Mouse (Mus musculus) E14TG2a.4 (cell line): ENCODE data around the gene Cmtm6.
A peak's percentile ranks its signal among the peaks of the same experiment; 100 is the strongest.

ENCODE experiments used
- H3K27me3 ChIP-seq: 2 replicates; pipeline ENCODE4 v1.6.1; 2014; ENCODE audit warnings: low read length, control low read depth; ENCODE audit not compliant: insufficient read depth
- H3K36me3 ChIP-seq: 2 replicates; pipeline ENCODE4 v1.6.1; 2014; ENCODE audit warnings: low read length, control low read depth; ENCODE audit not compliant: insufficient read depth
- H3K4me1 ChIP-seq: replicated peaks from 2 replicates; pipeline ENCODE4 v1.6.1; 2014; ENCODE audit warnings: low read depth, low read length, control low read depth
- H3K4me3 ChIP-seq: replicated peaks from 2 replicates; pipeline ENCODE4 v1.5.1; 2014; ENCODE audit warnings: mild to moderate bottlenecking, low read length
- H3K9me3 ChIP-seq: 2 replicates; pipeline ENCODE4 v1.6.1; 2014; ENCODE audit warnings: low read length, control low read depth
- CTCF ChIP-seq: conservative IDR thresholded peaks from 2 replicates; pipeline ENCODE4 v1.5.1; 2014; ENCODE audit warnings: low read length
- NANOG ChIP-seq: IDR thresholded peaks from 2 replicates; pipeline ENCODE4 v1.6.1; 2014; ENCODE audit warnings: borderline replicate concordance, low read length, mixed read lengths
- POU5F1 ChIP-seq: IDR thresholded peaks from 2 replicates; pipeline ENCODE4 v1.6.1; 2014; ENCODE audit warnings: low read length, borderline replicate concordance

Cmtm6 gene

DNA sequence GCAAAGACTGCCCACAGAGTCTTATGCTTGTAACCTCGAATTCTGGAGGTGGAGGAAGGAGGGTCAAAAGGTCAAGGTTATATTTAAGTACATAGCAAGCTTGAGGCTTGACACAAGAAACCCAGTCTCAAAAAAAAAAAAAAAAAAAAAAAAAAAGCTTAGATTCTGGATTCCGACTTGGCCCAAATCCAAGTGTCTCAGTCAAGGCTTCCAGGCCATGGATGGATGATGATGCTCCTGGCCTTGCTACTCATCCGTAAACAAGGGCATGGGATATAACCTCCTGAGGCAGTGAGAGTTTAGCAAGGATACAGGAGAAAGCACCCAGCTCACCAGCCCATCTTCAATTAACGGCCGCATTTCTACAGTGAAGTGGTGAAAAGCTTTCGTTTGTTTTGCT is 43.7 kb downstream of the Cmtm6 start:
- peaks cover 62% of the 10 kb centered on the region for H3K4me1 ChIP-seq

DNA sequence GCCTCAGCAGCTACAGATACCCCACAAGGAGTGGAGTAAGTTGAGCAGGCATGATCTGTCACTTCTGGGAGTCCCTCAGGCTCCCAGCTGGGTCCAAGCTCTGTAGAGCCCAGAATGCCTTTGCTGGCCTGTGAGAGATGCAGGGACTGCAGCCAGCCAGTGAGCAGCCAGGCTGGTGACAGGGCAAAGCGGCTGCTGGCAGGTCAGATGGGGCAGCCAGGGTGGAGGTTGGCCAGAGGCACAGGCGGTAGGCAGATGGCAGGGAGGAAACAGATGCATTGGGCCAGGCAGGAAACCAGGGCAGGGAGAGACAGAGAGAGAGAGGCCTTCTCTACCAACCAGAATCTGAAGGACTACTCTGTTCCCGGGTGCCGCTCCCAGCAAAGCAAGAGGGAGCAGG is 44.4 kb downstream of the Cmtm6 start:
- Histone ChIP-seq H3K9me3 (0 out of 2 replicates have a peak, but pooled peaks cover 9% of the 10 kb centered on the region), H3K4me1 (peaks cover 65% of the 10 kb centered on the region)
- TF ChIP-seq NANOG = no peak
- TF ChIP-seq CTCF = no peak
- TF ChIP-seq POU5F1 = no peak

More for the DNA sequence above, 43.7 kb downstream of the Cmtm6 start:
- 0 out of 2 replicates have a peak, but pooled peaks cover 9% of the 10 kb centered on the region for H3K9me3 ChIP-seq
- H3K36me3 ChIP-seq = peaks cover 54% of the 10 kb centered on the region
- no peaks in the 10 kb centered on the region for H3K27me3 ChIP-seq
- no peak overlapping the region for H3K4me3 ChIP-seq
- TF ChIP-seq POU5F1 = no peak
- TF ChIP-seq NANOG = no peak
- no peak for TF ChIP-seq CTCF

DNA sequence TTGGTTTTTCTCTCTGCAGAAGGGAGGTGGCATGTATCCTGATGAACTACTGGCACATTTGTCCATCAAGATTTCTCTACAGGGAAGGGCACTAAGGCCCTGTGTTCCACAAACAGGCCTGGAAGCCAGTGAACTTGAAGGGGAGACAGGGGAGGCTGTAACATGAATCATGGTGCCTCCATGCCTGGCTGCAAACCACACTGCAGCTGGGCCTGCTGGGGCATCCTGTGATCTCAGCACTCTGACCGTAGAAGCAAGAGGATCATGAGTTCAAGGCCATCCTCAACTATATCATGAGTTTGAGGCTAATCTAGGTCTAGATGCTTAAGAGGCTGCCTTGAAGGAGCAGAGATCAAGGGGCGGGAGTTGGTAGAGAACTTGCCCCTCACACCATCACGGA is 45.4 kb downstream of the Cmtm6 start:
- Histone ChIP-seq H3K36me3 (peaks cover 40% of the 10 kb centered on the region), H3K27me3 (no peaks in the 10 kb centered on the region), H3K4me1 (peaks cover 68% of the 10 kb centered on the region), H3K9me3 (0 out of 2 replicates have a peak, but pooled peaks cover 9% of the 10 kb centered on the region), H3K4me3 (no peak overlapping the region)
- no peak for TF ChIP-seq POU5F1
- no peak for TF ChIP-seq NANOG
- TF ChIP-seq CTCF = no peak

More for the DNA sequence above, 44.4 kb downstream of the Cmtm6 start:
- Histone ChIP-seq H3K4me3 (0 out of 2 replicates have a peak overlapping the region, but pooled peaks have one; percentile 0), H3K36me3 (peaks cover 48% of the 10 kb centered on the region), H3K27me3 (no peaks in the 10 kb centered on the region)

DNA sequence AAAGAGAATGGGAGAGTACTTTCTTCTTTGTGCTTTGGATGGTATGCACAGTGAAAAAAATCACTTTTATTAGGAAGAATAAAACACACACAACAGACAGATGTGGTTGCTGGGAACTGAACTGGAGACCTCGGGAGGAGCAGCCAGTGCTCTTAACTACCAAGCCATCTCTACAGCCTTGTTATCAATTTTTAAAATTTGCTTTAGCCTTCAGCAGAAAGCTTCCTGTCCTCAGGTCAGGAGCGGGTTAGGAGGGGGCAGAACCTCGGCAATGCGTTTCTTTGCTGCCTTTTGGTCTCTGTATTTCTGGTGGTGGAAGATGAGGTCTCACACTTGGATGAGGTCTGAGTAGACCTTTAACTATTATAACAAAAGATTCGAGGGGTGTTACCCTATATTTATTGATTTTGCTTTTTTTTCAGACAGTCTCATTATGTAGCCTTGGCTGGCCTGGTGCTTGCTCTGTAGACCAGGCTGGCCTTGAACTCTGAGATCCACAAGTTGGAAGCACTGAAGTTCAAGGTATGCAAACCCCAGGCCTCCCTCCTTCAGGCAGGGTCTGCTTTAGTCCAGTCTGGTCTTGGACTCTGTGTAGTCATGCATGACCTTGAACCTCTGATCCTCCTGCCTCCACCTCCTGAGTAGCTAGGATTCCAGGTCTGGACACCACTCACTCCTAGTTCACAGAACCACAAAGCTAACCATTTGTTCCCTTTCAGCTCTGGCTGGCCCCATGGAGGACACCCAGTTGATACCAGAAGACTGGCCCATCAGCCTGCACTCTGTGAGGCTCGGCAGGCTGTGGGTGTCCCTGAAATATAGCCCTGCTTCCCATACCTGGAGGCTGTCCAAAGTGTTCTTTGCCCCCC is 46.5 kb downstream of the Cmtm6 start:
- H3K4me1 ChIP-seq = peaks cover 74% of the 10 kb centered on the region
- H3K4me3 ChIP-seq = no peak overlapping the region
- H3K9me3 ChIP-seq = 0 out of 2 replicates have a peak, but pooled peaks cover 3% of the 10 kb centered on the region
- peaks cover 30% of the 10 kb centered on the region for H3K36me3 ChIP-seq
- H3K27me3 ChIP-seq = no peaks in the 10 kb centered on the region
- TF ChIP-seq CTCF (no peak), POU5F1 (no peak)

DNA sequence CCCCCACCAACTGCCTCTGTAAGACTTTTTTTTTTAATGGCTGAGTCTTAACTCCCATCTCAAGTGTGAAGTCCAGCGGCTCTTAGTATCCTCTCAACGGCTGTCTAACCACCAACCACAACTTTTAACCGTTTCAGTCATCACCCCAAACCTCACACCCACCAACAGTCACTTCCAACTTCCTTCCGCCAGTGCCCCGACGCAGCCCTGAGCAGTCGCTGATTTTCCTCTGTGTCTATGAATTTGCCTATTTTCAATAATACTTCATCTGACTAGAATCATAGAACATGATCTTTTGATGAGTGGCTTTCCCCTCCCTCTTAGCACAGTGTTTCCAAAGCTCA is 47.1 kb downstream of the Cmtm6 start:
- Histone ChIP-seq H3K36me3 (peaks cover 25% of the 10 kb centered on the region), H3K4me1 (peaks cover 78% of the 10 kb centered on the region), H3K27me3 (no peaks in the 10 kb centered on the region), H3K9me3 (no peaks in the 10 kb centered on the region), H3K4me3 (no peak overlapping the region)
- TF ChIP-seq CTCF (no peak), NANOG (no peak), POU5F1 (no peak)

DNA sequence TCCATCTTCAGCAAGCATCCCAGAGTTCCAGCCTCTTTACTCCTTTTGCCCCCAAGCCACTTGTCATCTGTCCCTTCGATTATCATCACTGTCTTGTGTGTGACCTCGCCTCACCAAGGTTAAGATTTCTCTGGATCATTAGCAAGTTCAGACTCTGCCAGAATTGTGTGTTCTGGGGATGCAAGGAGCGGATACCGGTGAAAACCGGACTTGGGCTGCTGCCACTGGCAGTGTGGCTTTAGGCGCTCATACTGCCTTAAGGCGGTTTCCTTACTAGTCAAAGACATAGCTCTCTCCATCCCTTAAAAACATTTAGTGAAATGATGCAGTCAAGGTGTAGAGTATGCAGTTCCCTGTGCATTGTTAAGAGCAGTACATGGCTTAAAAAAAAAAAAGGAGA is 48.0 kb downstream of the Cmtm6 start:
- Histone ChIP-seq H3K27me3 (no peaks in the 10 kb centered on the region), H3K4me1 (peaks cover 85% of the 10 kb centered on the region), H3K9me3 (no peaks in the 10 kb centered on the region), H3K4me3 (no peak overlapping the region), H3K36me3 (peaks cover 25% of the 10 kb centered on the region)
- no peak for TF ChIP-seq POU5F1
- TF ChIP-seq NANOG = no peak
- TF ChIP-seq CTCF = no peak

DNA sequence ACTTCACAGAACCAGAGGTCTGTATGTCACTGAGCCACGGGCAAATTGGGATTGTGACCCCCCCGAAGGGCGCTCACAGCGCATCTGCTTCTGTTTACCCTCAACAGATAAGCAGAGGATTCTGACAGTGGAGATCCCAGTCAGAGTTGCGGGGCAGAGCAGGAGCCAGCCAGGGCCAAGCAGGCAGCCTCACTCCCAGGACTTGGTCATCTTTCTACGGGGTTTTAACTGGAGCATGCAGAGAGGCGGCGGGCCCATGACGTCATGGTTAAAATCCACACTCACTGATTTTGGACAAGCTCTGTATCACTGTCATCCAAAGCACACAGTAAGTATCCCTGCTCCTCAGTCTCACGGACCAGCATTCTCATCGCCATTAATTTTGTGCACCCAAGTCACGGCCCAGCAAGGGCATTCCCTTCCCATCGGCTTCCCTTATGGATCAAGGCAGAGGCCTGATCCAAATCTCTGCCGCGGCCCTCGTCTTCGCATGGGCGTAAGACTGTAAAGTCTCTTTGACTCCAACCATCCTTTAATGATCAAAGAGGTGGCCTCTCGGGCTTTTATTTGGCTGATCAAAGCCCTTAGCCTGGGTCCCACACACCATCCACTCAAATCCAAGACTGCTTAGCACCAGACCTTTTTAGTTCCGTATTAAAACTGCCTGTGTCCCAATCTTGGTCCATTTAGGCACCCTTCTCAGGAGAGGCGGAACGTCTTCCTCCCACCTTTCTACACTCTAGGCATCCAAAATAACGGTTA is 49.2 kb downstream of the Cmtm6 start:
- Histone ChIP-seq H3K36me3 (peaks cover 14% of the 10 kb centered on the region), H3K4me1 (peaks cover 85% of the 10 kb centered on the region), H3K4me3 (peak overlapping the region; percentile 89), H3K9me3 (no peaks in the 10 kb centered on the region), H3K27me3 (no peaks in the 10 kb centered on the region)
- no peak for TF ChIP-seq CTCF
- no peak for TF ChIP-seq POU5F1
- no peak for TF ChIP-seq NANOG

DNA sequence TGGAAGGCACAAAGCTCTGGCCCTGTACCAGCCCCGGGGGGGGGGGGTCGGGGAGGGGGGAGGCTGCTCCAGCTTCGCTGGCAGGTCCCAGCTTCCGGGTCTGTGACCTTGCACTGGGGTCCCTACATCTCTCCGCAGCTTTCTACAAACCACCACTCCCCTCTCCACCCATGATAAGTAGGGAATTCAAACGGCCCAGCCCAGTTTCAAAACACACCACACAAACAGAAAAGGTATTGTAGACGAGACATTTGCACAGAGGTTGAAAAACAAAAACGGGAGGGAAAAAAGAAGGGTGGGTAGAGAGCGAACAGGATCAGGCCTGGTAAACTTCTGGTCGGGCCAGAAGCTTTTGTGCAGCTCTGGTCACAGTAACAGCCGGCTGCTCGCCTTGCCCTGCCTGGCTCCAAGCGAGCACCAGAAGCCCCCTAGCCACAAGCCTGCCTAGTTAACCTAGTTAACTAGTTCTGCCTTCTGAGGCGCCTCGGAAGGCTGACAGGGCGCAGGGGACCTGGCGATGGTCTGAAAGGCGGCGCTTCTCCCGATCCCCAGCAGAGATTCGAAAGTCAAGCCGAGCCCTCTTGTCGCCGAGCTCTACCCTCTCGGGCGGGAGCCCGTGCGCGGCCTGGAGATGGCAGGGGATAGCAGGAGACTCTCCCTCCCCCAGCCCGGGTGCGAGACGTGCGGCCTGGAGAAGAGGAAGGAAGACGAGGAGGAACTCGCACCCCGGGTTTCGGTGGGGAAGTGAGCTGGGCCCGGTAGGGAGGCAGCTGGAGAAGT is 50.0 kb downstream of the Cmtm6 start:
- TF ChIP-seq POU5F1 (no peak), CTCF (no peak), NANOG (no peak)

More for the DNA sequence above, 50.0 kb downstream of the Cmtm6 start:
- no peaks in the 10 kb centered on the region for H3K9me3 ChIP-seq
- peaks cover 85% of the 10 kb centered on the region for H3K4me1 ChIP-seq
- H3K4me3 ChIP-seq = peak overlapping the region; percentile 89
- peaks cover 6% of the 10 kb centered on the region for H3K36me3 ChIP-seq
- H3K27me3 ChIP-seq = no peaks in the 10 kb centered on the region
